Mouse (Mus musculus) kidney, postnatal 25 days (tissue): Measurements from ENCODE around the gene Cd5l.

Experiments
- DNase-seq, 2 experiments: peaks; one replicate each; pipeline ENCODE4 v3.0.0; 2021; ENCODE audit warnings: mixed read lengths in 2 of 2

The Cd5l gene

DNA sequence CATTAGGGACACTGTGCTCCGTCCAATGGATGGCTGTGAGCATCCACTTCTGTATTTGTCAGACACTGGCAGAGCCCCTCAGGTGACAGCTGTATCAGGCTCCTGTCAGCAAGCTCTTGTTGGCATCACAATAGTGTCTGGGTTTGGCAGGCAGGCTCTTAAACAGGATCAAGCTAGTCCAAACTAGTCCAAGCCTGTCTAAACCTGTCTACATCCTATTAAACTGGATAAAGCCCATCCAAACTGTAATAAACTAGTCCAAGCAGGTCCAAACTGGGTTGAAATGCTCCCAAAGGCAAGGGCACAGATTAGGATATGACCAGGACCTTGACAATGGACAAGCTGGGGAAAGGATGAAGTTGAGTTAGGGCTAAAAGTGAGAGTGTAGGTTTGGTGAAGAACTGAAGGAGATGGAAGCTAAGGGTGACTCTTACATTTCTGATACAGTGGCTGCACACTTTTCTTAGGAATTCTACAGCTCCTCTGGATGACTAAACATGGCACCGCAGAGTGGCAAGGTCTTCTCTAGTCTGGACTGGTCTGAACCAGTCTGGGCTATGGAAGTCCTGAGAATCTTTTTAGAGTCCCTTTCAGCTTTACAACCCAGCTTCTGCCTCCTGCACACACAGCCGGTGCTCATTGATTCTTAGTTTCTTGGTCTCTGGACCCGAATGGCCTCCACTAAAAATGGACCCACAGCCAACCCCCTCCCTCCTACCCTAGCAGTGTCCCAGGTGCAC lies 51.7 kb downstream of the Cd5l start:
- DNase-seq, result no peak

DNA sequence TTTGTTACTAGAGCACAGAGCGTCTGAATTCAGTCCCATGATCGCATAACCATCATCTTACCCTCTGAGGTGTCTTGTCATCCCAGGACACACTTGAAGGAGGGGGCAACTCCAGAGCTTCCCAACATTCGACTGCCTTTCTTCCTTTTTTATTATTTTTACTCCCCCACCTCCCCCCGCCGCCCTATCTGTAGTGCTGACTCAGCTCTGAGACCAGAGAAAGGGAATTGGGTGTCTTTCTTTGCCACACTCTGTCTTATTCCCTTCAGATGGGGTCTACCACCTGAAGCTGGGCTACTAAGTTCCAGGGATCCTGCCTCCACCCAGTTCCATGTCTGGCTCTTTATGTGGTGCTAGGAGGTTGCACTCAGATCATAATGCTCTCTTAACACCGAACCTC lies 52.9 kb downstream of the Cd5l start:
- no peak for DNase-seq

DNA sequence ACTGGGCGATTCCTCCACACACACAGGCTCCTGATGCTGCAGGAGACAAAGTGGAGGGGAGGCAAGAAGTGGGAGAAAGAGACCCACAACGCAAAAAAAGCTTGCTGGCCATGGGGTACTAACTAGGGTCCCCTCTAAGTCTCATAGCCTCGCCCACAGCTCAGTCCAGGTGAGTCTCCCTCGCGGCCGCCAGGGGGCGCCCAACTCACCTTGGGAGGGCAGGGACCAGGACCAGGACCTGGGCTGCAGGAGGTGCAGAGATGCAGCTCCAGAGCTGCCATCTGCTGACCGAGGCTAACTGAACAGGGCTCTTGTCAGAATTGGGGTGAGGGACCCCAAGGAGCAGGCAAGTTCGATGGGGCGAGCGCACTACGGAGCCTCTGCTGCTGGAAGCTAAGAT lies 53.5 kb downstream of the Cd5l start:
- DNase-seq, result peak; percentile 27 to 56

DNA sequence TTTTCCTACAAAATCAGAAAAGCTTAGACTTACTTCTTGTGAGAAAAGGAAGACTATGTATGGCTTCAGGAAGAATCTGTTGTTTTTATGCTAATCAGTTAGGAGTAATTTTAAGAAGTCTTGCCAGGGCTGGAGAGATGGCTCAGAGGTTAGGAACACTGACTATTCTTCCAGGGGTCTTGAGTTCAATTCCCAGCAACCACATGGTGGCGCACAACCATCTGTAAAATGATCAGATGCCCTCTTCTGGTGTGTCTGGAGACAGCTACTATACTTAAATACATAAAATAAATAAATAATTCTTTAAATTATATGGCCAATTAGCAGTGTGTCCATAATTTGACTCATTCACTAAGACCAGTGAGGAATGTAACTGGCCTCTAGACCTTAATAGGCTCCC lies 63.0 kb downstream of the Cd5l start:
- no peak for DNase-seq
